Mouse (Mus musculus): Measurements from ENCODE around the gene Eef1g. TPM values are rescaled to one million over a fixed set of nuclear protein-coding genes. Genes with fewer than 3 reads are reported as not detected.

Eef1g gene
- total RNA-seq (2023): 100 to 1,000 TPM; 517 to 551 TPM

GRCm38 (mm10) chr19:8966590-8967372 is at the start of gene Eef1g:
TSS of gene Eef1g (plus strand) at chr19:8967041.

GRCm38 (mm10) chr19:8920073-8920736 is 46.6 kb upstream of the Eef1g start, which contains the start of gene B3gat3:
TSS of gene B3gat3 (plus strand) at chr19:8920374.

GRCm38 (mm10) chr19:8929224-8930088 is 37.4 kb upstream of the Eef1g start, which contains the start of the genes Rom1 and Eml3:
TSS of gene Rom1 (minus strand) at chr19:8929356.
TSS of gene Eml3 (plus strand) at chr19:8929552.

GRCm38 (mm10) chr19:8941515-8942217 is 25.2 kb upstream of the Eef1g start, which contains the start of gene Mta2:
TSS of gene Mta2 (plus strand) at chr19:8941875.

GRCm38 (mm10) chr19:8953135-8954039 is 13.5 kb upstream of the Eef1g start, which contains the start of gene Tut1:
TSS of gene Tut1 (plus strand) at chr19:8953847.

GRCm38 (mm10) chr19:8989066-8989566 is 22.3 kb downstream of the Eef1g start, which contains the start of gene Ahnak:
TSS of gene Ahnak (plus strand) at chr19:8989284.

Other genes with a start within 250 kb of the Eef1g start
- gene Slc3a2, start 243.7 kb upstream of the Eef1g start, total RNA-seq (2023): 100 to 1,000 TPM; 180 to 183 TPM
- 10 to 100 TPM; 76.8 to 87.1 TPM for gene Wdr74, start 231.2 kb upstream of the Eef1g start, total RNA-seq (2023)
- gene 1700092M07Rik, start 226.3 kb upstream of the Eef1g start, total RNA-seq (2023): 1 to 10 TPM; 2.0 to 8.3 TPM
- gene Stx5a, start 225.6 kb upstream of the Eef1g start, total RNA-seq (2023): 100 to 1,000 TPM; 223 to 260 TPM
- gene Nxf1, start 210.0 kb upstream of the Eef1g start, total RNA-seq (2023): 100 to 1,000 TPM; 409 to 456 TPM
- 10 to 100 TPM; 30.9 to 34.0 TPM for gene Tmem223, start 196.0 kb upstream of the Eef1g start, total RNA-seq (2023)
- 10 to 100 TPM; 79.4 to 81.3 TPM for gene Tmem179b, start 192.6 kb upstream of the Eef1g start, total RNA-seq (2023)
- gene Taf6l, start 180.6 kb upstream of the Eef1g start, total RNA-seq (2023): 10 to 100 TPM; 24.0 to 26.3 TPM
- 10 to 100 TPM; 65.9 to 76.1 TPM for gene Polr2g, start 168.5 kb upstream of the Eef1g start, total RNA-seq (2023)
- gene Zbtb3, start 164.5 kb upstream of the Eef1g start, total RNA-seq (2023): 1 to 10 TPM; 2.3 to 4.3 TPM
- 10 to 100 TPM; 33.8 to 36.0 TPM for gene Ttc9c, start 147.7 kb upstream of the Eef1g start, total RNA-seq (2023)
- gene Hnrnpul2, start 147.0 kb upstream of the Eef1g start, total RNA-seq (2023): 100 to 1,000 TPM; 125 TPM
- gene AC129217.1, start 137.3 kb upstream of the Eef1g start, total RNA-seq (2023): 10 to 100 TPM in 1 of 2 experiments, 1 to 10 TPM in 1; 8.7 to 10.4 TPM
- 10 to 100 TPM; 55.4 to 56.3 TPM for gene Bscl2, start 129.6 kb upstream of the Eef1g start, total RNA-seq (2023)
- gene Gng3, start 127.8 kb upstream of the Eef1g start, total RNA-seq (2023): under 1 TPM in 1 of 2 experiments, not detected in 1; 0.32 TPM
- gene Lrrn4cl, start 116.3 kb upstream of the Eef1g start, total RNA-seq (2023): 1 to 10 TPM; 1.1 TPM
- gene Ubxn1, start 95.5 kb upstream of the Eef1g start, total RNA-seq (2023): 100 to 1,000 TPM; 134 to 139 TPM
- gene Uqcc3, start 86.1 kb upstream of the Eef1g start, total RNA-seq (2023): 10 to 100 TPM; 21.7 to 24.6 TPM
- gene Lbhd1, start 83.3 kb upstream of the Eef1g start, total RNA-seq (2023): 10 to 100 TPM; 11.1 to 35.5 TPM
- gene Gm49403, start 83.1 kb upstream of the Eef1g start, total RNA-seq (2023): not detected
- 10 to 100 TPM; 40.7 to 46.3 TPM for gene 1810009A15Rik, start 78.2 kb upstream of the Eef1g start, total RNA-seq (2023)
- gene Gm49416, start 78.1 kb upstream of the Eef1g start, total RNA-seq (2023): 1 to 10 TPM; 1.1 to 5.3 TPM
- 10 to 100 TPM; 24.6 to 25.0 TPM for gene Ints5, start 74.0 kb upstream of the Eef1g start, total RNA-seq (2023)
- gene Ganab, start 69.0 kb upstream of the Eef1g start, total RNA-seq (2023): 100 to 1,000 TPM; 172 to 180 TPM
- 10 to 100 TPM; 76.7 to 80.8 TPM for gene B3gat3, start 46.7 kb upstream of the Eef1g start, total RNA-seq (2023)
- gene Rom1, start 37.7 kb upstream of the Eef1g start, total RNA-seq (2023): 1 to 10 TPM; 3.3 to 5.6 TPM
- gene Eml3, start 37.5 kb upstream of the Eef1g start, total RNA-seq (2023): 100 to 1,000 TPM in 1 of 2 experiments, 10 to 100 TPM in 1; 97.3 to 108 TPM
- 100 to 1,000 TPM; 217 to 227 TPM for gene Mta2, start 25.2 kb upstream of the Eef1g start, total RNA-seq (2023)
- 10 to 100 TPM; 41.2 to 44.8 TPM for gene Tut1, start 13.2 kb upstream of the Eef1g start, total RNA-seq (2023)
- 100 to 1,000 TPM in 1 of 2 experiments, 10 to 100 TPM in 1; 94.3 to 151 TPM for gene Ahnak, start 22.2 kb downstream of the Eef1g start, total RNA-seq (2023)
- not detected for gene Scgb1a1, start 120.9 kb downstream of the Eef1g start, total RNA-seq (2023)
- 10 to 100 TPM; 17.8 to 18.8 TPM for gene Asrgl1, start 168.6 kb downstream of the Eef1g start, total RNA-seq (2023)